Mouse (Mus musculus): ENCODE measurements at regions not wholly inside any gene's neighbourhood (a gene's known extent, or its start where the extent isn't known, plus 50 kb on each side); places are given as distances from the start of the nearest gene placed in this dataset.
"Not testable (repeated sequence)": the region's sequence is repeated elsewhere in the genome, so short reads cannot be mapped to it uniquely, and the experiment has no call there.

GRCm38 (mm10) chr12:61989471-61989870, 466.5 kb downstream of the Lrfn5 start:
- no peak for ATAC-seq (replicated peaks in 1 of 2; ENCODE audit: insufficient read depth in 1 of 2, low FRiP score in 2 of 2, low TSS enrichment in 1 of 2, low read depth in 1 of 2, poor library complexity in 2 of 2, severe bottlenecking in 2 of 2)

DNA sequence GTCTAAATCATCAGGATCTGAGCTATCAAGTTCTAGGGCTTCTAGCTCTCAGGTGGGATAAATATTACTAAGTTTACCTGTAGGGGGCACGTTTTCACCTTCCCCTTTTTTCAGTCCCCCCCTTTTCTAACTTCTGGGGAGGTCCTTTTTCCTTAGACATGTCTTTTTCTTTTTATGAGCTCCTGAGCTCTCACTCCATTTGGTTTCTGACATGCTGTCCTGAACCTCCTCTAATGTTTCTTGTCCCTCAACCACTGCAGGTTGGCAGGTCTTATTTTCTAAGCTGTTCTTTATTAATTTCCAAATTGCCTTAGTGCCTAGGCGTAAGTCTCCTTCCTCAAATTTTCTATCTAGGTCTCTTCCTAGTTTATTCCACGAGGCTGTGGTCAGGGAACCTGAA, 470.9 kb downstream of the Lrfn5 start:
- not testable (repeated sequence) for ATAC-seq (replicated peaks in 1 of 2; ENCODE audit: insufficient read depth in 1 of 2, low FRiP score in 2 of 2, low TSS enrichment in 1 of 2, low read depth in 1 of 2, poor library complexity in 2 of 2, severe bottlenecking in 2 of 2)

DNA sequence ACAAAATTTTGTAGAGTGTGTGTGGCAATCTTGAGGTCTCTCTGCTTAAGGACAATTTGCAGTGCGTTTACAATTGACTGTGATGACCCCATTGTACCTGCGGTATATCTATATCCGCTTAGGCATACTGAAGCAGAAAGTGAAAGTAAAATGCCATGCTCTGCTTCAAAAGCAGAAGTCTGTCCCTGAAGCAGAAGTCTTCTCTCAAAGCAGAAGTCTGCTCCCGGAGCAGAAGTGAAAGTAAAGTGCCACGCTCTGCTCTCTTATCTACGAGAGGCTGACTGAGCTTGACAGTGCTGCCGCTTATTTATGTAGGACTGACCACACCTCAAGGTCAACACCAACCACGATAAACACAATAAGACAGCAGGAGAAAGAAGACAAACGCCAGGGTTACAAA, 471.3 kb downstream of the Lrfn5 start:
- ATAC-seq (replicated peaks in 1 of 2; ENCODE audit: insufficient read depth in 1 of 2, low FRiP score in 2 of 2, low TSS enrichment in 1 of 2, low read depth in 1 of 2, poor library complexity in 2 of 2, severe bottlenecking in 2 of 2), result peak; percentile 89 to 92

- no peak for ATAC-seq (replicated peaks in 1 of 2; ENCODE audit: insufficient read depth in 1 of 2, low FRiP score in 2 of 2, low TSS enrichment in 1 of 2, low read depth in 1 of 2, poor library complexity in 2 of 2, severe bottlenecking in 2 of 2)
Measured at GRCm38 (mm10) chr12:62013351-62013750, 490.4 kb downstream of the Lrfn5 start.

GRCm38 (mm10) chr12:62017676-62018075, 494.7 kb downstream of the Lrfn5 start:
- ATAC-seq (replicated peaks in 1 of 2; ENCODE audit: insufficient read depth in 1 of 2, low FRiP score in 2 of 2, low TSS enrichment in 1 of 2, low read depth in 1 of 2, poor library complexity in 2 of 2, severe bottlenecking in 2 of 2), result not testable (repeated sequence)

Measured in hematopoietic stem cell, adult 5-6 weeks (primary cell).